Mouse (Mus musculus) bone marrow macrophage, adult 2 months (primary cell): ENCODE measurements around the gene Tmem19.

Source experiments
- CTCF ChIP-seq: IDR thresholded peaks from 2 replicates; pipeline ENCODE4 v1.5.1; 2012; ENCODE audit warnings: low read depth, mild to moderate bottlenecking, low read length, moderate library complexity
- POLR2A ChIP-seq: IDR thresholded peaks from 2 replicates; pipeline ENCODE4 v1.6.1; 2012; ENCODE audit warnings: mild to moderate bottlenecking, low read depth, low read length, borderline replicate concordance

DNA sequence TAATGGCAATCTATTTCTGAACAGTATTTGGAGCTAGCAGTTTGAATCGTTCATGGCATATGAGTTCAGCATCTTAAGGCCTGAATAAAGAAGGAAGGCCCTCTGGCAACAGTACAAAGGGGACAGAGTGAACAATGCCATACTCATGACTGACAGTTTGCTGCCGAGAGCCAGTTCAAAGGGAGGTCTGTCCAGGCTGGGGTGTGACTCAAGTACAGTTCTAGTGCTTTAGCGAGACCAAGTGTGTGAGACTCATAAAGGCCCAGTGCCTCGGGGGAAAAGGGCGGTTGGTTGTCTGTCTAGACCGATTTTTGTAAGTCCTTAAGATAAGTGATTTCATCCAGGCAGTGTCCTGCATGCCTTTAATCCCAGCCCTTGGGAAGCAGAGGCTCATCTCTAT is 7.7 kb downstream of the Tmem19 start:
- TF ChIP-seq CTCF (no peak), POLR2A (no peak)
